Mouse (Mus musculus) liver, embryonic 13.5 days (tissue): ENCODE results near the gene Phtf2. TPM values are rescaled to one million over a fixed set of nuclear protein-coding genes. Genes with fewer than 3 reads are reported as not detected.
"Not testable (repeated sequence)": the region's sequence is repeated elsewhere in the genome, so short reads cannot be mapped to it uniquely, and the experiment has no call there.

Experiments used
- ATAC-seq: fragments of 200-750 bp; cut with Nextera tagmentation; 2 replicates; pipeline ENCODE4 v1.8.0; 2017; ENCODE audit warnings: low read depth, mild to moderate bottlenecking, moderate number of reproducible peaks, moderate library complexity
- DNase-seq: peaks from one replicate; pipeline ENCODE4 v3.0.0; 2022
- H3K27ac ChIP-seq: fragments of 300-500 bp; sonication (generic); 2 replicates; pipeline ENCODE4 v1.5.1; 2015; ENCODE audit warnings: moderate library complexity, mild to moderate bottlenecking, inconsistent platforms
- H3K27me3 ChIP-seq: fragments of 300-500 bp; sonication (generic); 2 replicates; pipeline ENCODE4 v1.6.1; 2015; ENCODE audit warnings: mild to moderate bottlenecking, inconsistent platforms
- H3K36me3 ChIP-seq: fragments of 300-500 bp; sonication (generic); 2 replicates; pipeline ENCODE4 v1.6.1; 2015; ENCODE audit warnings: mild to moderate bottlenecking, inconsistent platforms
- H3K4me1 ChIP-seq: fragments of 300-500 bp; sonication (generic); replicated peaks from 2 replicates; pipeline ENCODE4 v1.6.1; 2015; ENCODE audit warnings: inconsistent platforms
- H3K4me2 ChIP-seq: fragments of 300-500 bp; sonication (generic); 2 replicates; pipeline ENCODE4 v1.6.1; 2015; ENCODE audit warnings: inconsistent platforms, mild to moderate bottlenecking, moderate library complexity
- H3K4me3 ChIP-seq: fragments of 300-500 bp; sonication (generic); replicated peaks from 2 replicates; pipeline ENCODE4 v1.5.1; 2015; ENCODE audit warnings: mild to moderate bottlenecking, inconsistent platforms
- H3K9ac ChIP-seq: fragments of 300-500 bp; sonication (generic); 2 replicates; pipeline ENCODE4 v1.6.1; 2015; ENCODE audit warnings: mild to moderate bottlenecking, inconsistent platforms
- H3K9me3 ChIP-seq: fragments of 300-500 bp; sonication (generic); replicated peaks from 2 replicates; pipeline ENCODE4 v1.6.1; 2016; ENCODE audit warnings: inconsistent platforms
- WGBS: fragments of 180-500 bp; shearing (Covaris S2); methylation state at CpG from one replicate; pipeline ENCODE4 v1.1.7; 2015; ENCODE audit not compliant: insufficient replicate concordance; 5-methylcytosine and 5-hydroxymethylcytosine counted together
- polyA plus RNA-seq: library from polyadenylated mRNA; unstranded; fragments of >200 nt; fragmentation: Nextera tagmentation; extraction: Ambion mirVana; gene quantifications from 2 replicates; pipeline ENCODE4 v1.2.1, GENCODE M21; 2015

Phtf2 gene
- polyA plus RNA-seq, 1 experiment from 2014 or later: 6.2 TPM

- Histone ChIP-seq H3K36me3 (no peaks in the 10 kb centered on the region), H3K27ac (no peak overlapping the region), H3K9me3 (no peaks in the 10 kb centered on the region), H3K4me3 (no peak overlapping the region), H3K9ac (no peak overlapping the region), H3K4me1 (peaks cover 12% of the 10 kb centered on the region), H3K4me2 (no peak overlapping the region), H3K27me3 (no peaks in the 10 kb centered on the region)
- no peak for DNase-seq
- ATAC-seq: no peak
Observed at GRCm38 (mm10) chr5:20821122-20821521, 60.8 kb downstream of the Phtf2 start.

GRCm38 (mm10) chr5:20815094-20815493 lies 66.8 kb downstream of the Phtf2 start:
- no peaks in the 10 kb centered on the region for H3K36me3 ChIP-seq
- peak; percentile 89 for ATAC-seq

GRCm38 (mm10) chr5:20810449-20810848 lies 71.5 kb downstream of the Phtf2 start:
- H3K4me2 ChIP-seq: no peak overlapping the region
- H3K4me3 ChIP-seq: no peak overlapping the region
- H3K27me3 ChIP-seq: no peaks in the 10 kb centered on the region
- peaks cover 24% of the 10 kb centered on the region for H3K4me1 ChIP-seq
- WGBS: 53% methylated on average over 6 of the region's 6 CpGs
- no peak overlapping the region for H3K27ac ChIP-seq
- ATAC-seq: peak; percentile 63; the same call in 1 of the 2 replicates
- H3K9me3 ChIP-seq: no peaks in the 10 kb centered on the region
- H3K36me3 ChIP-seq: peaks cover 11% of the 10 kb centered on the region
- no peak overlapping the region for H3K9ac ChIP-seq
- no peak for DNase-seq

More at GRCm38 (mm10) chr5:20815094-20815493, 66.8 kb downstream of the Phtf2 start:
- peaks cover 42% of the 10 kb centered on the region for H3K4me1 ChIP-seq
- H3K4me3 ChIP-seq: no peak overlapping the region
- no peak for DNase-seq
- H3K9me3 ChIP-seq: no peaks in the 10 kb centered on the region
- H3K27ac ChIP-seq: no peak overlapping the region
- H3K9ac ChIP-seq: no peak overlapping the region
- H3K4me2 ChIP-seq: 0 out of 2 replicates have a peak overlapping the region, but pooled peaks have one; percentile 13
- WGBS: 48% methylated on average over 2 of the region's 2 CpGs
- H3K27me3 ChIP-seq: no peaks in the 10 kb centered on the region

GRCm38 (mm10) chr5:20795932-20796331 lies 86.0 kb downstream of the Phtf2 start:
- Histone ChIP-seq H3K27ac (no peak overlapping the region), H3K36me3 (peaks cover 33% of the 10 kb centered on the region), H3K4me1 (0 out of 2 replicates have a peak, but pooled peaks cover 2% of the 10 kb centered on the region), H3K9ac (no peak overlapping the region), H3K4me3 (no peak overlapping the region), H3K27me3 (no peaks in the 10 kb centered on the region), H3K9me3 (no peaks in the 10 kb centered on the region), H3K4me2 (no peak overlapping the region)
- DNase-seq (no peak), ATAC-seq (no peak)
- WGBS: 85% methylated on average over 5 of the region's 5 CpGs

- peaks cover 26% of the 10 kb centered on the region for H3K36me3 ChIP-seq
- no peak overlapping the region for H3K4me3 ChIP-seq
- no peaks in the 10 kb centered on the region for H3K27me3 ChIP-seq
- DNase-seq: no peak
- H3K4me1 ChIP-seq: 0 out of 2 replicates have a peak, but pooled peaks cover 2% of the 10 kb centered on the region
- H3K27ac ChIP-seq: no peak overlapping the region
- peak; percentile 73 for ATAC-seq
- 74% methylated on average over 10 of the region's 10 CpGs for WGBS
- H3K9ac ChIP-seq: no peak overlapping the region
- H3K4me2 ChIP-seq: no peak overlapping the region
- H3K9me3 ChIP-seq: no peaks in the 10 kb centered on the region
Observed at GRCm38 (mm10) chr5:20791793-20792554, 90.0 kb downstream of the Phtf2 start.

- H3K4me1 ChIP-seq, H3K27ac ChIP-seq, DNase-seq, H3K4me2 ChIP-seq, H3K36me3 ChIP-seq, H3K27me3 ChIP-seq, ATAC-seq, H3K9me3 ChIP-seq, H3K4me3 ChIP-seq, H3K9ac ChIP-seq: not testable (repeated sequence)
- WGBS: 91% methylated on average over 3 of the region's 5 CpGs
Observed at GRCm38 (mm10) chr5:20786471-20786870, 95.5 kb downstream of the Phtf2 start.

- Histone ChIP-seq H3K9ac (no peak overlapping the region), H3K36me3 (peaks cover 2% of the 10 kb centered on the region), H3K4me3 (no peak overlapping the region), H3K27me3 (no peaks in the 10 kb centered on the region), H3K4me2 (no peak overlapping the region), H3K9me3 (no peaks in the 10 kb centered on the region), H3K27ac (no peak overlapping the region), H3K4me1 (peaks cover 15% of the 10 kb centered on the region)
- 56% methylated on average over 1 of the region's 1 CpGs for WGBS
- DNase-seq (no peak), ATAC-seq (no peak)
Observed at GRCm38 (mm10) chr5:20781116-20781515, 100.8 kb downstream of the Phtf2 start.

GRCm38 (mm10) chr5:20779191-20779590 lies 102.7 kb downstream of the Phtf2 start:
- WGBS: 63% methylated on average over 2 of the region's 2 CpGs
- Histone ChIP-seq H3K9ac (no peak overlapping the region), H3K36me3 (peaks cover 2% of the 10 kb centered on the region; the same call in 1 of the 2 replicates), H3K9me3 (no peaks in the 10 kb centered on the region), H3K27me3 (no peaks in the 10 kb centered on the region), H3K4me3 (no peak overlapping the region), H3K4me2 (no peak overlapping the region), H3K27ac (no peak overlapping the region), H3K4me1 (peaks cover 15% of the 10 kb centered on the region)
- DNase-seq: no peak
- no peak for ATAC-seq

- no peaks in the 10 kb centered on the region for H3K9me3 ChIP-seq
- H3K36me3 ChIP-seq: peaks cover 5% of the 10 kb centered on the region; the same call in 1 of the 2 replicates
- no peak overlapping the region for H3K4me3 ChIP-seq
- ATAC-seq (peak; percentile 90), DNase-seq (peak; percentile 34)
- 60% methylated on average over 8 of the region's 8 CpGs for WGBS
- peaks cover 15% of the 10 kb centered on the region for H3K4me1 ChIP-seq
- no peak overlapping the region; the same call in 1 of the 2 replicates for H3K27ac ChIP-seq
- H3K9ac ChIP-seq: peak overlapping the region; percentile 13; the same call in 1 of the 2 replicates
- no peaks in the 10 kb centered on the region for H3K27me3 ChIP-seq
- no peak overlapping the region for H3K4me2 ChIP-seq
Observed at GRCm38 (mm10) chr5:20778274-20778984, 103.5 kb downstream of the Phtf2 start.

GRCm38 (mm10) chr5:20773341-20773740 lies 108.6 kb downstream of the Phtf2 start:
- ATAC-seq (no peak), DNase-seq (no peak)
- H3K4me1 ChIP-seq: peaks cover 4% of the 10 kb centered on the region
- no peak overlapping the region for H3K4me2 ChIP-seq
- H3K9ac ChIP-seq: no peak overlapping the region
- no peak overlapping the region for H3K27ac ChIP-seq
- H3K36me3 ChIP-seq: peaks cover 17% of the 10 kb centered on the region
- no peak overlapping the region for H3K4me3 ChIP-seq
- no peaks in the 10 kb centered on the region for H3K9me3 ChIP-seq
- 69% methylated on average over 3 of the region's 3 CpGs for WGBS
- H3K27me3 ChIP-seq: no peaks in the 10 kb centered on the region

GRCm38 (mm10) chr5:20765365-20765920 lies 116.5 kb downstream of the Phtf2 start:
- Histone ChIP-seq H3K9ac (no peak overlapping the region), H3K27ac (no peak overlapping the region), H3K4me3 (no peak overlapping the region), H3K4me1 (no peaks in the 10 kb centered on the region), H3K36me3 (peaks cover 13% of the 10 kb centered on the region), H3K27me3 (no peaks in the 10 kb centered on the region), H3K9me3 (no peaks in the 10 kb centered on the region), H3K4me2 (no peak overlapping the region)
- DNase-seq (no peak), ATAC-seq (no peak)
- 80% methylated on average over 7 of the region's 7 CpGs for WGBS
